Mouse (Mus musculus) right cerebral cortex, postnatal 10 days (tissue): ENCODE results near the gene Rapgefl1.

Experiments
- DNase-seq, 2 experiments: peaks; one replicate each; pipeline ENCODE4 v3.0.0; 2021; ENCODE audit warnings: low spot score in 2 of 2

Gene Rapgefl1

DNA sequence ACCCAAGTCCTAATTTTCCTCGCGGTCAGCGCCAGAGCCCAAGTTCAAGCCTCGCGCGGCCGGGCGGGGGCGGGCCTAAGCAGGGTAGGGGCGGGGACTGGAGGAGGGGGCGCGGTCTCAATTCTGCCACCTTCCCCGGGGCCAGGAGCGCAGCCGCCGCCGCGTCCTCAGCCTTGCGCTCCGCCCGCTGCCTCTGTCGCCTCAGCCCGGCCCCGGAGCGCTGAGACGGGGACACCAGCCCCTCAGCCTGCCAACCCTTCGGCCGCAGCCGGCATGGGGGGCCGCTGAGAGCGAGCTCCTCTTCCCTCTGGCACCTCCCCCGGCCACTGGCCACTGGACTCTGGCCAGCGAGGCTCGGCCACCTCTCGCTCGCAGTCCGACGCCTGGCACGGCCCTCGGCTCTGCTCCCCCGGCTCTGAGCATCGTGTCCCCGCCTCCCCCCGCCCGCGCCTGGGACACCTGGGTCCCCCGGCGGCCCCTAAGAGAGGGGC is at the start of gene Rapgefl1:
TSS of gene Rapgefl1 (plus strand) at position 135 of the 491 bp plus-strand sequence.
- DNase-seq = peak; percentile 88 to 89

GRCm38 (mm10) chr11:98787229-98787628 is 49.4 kb upstream of the Rapgefl1 start:
- DNase-seq = no peak

DNA sequence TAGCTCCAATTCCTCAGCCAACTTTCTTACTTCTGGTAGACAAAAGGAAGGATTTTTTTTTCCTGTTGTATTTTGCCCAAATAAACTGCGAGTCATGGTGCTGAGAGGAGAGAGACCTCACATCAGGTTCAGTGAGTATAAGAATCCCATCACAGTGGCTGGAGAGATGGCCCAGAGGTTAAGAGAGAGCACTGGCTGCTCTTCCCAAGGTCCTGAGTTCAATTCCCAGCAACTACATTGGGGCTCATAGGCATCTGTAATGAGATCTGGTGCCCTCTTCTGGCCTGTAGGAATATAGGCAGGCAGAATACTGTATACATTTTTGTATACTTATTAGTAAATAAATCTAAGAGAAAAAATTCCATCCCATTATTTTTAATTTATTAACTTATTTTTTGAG is 48.9 kb upstream of the Rapgefl1 start:
- DNase-seq = no peak

GRCm38 (mm10) chr11:98788139-98788538 is 48.4 kb upstream of the Rapgefl1 start:
- DNase-seq = no peak

DNA sequence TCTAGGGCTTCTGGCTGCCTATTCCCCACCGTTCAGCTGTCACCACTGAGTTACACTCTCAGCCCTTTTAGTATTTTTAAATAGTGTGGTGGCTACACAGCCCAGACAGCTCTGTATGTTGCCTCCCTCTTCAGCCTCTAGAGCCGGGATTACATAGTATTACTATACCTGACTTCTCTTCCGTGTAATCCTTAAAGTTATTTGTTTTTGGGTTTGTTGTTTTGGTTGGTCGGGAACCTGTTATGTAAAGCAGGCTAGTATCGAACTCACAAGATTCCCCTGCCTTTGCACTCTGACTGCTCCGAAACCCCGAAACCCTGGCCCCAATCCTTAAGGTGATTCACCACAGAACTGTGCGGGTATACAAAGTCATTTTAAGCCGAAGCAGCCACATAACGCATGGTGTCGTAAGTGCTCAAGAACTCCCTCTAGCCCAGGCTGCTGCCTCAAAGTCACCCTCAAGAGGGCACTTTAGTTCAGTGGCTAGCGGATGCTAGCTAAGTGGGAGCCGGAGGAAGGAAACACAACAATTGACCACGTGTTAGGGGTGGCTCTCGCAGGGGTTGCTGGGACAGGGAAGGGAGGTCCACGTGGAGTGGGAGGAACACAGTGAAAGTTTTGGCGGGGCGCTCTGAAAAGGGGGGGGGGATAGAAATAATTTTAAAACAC is 47.9 kb upstream of the Rapgefl1 start:
- DNase-seq = peak; percentile 91 to 93

DNA sequence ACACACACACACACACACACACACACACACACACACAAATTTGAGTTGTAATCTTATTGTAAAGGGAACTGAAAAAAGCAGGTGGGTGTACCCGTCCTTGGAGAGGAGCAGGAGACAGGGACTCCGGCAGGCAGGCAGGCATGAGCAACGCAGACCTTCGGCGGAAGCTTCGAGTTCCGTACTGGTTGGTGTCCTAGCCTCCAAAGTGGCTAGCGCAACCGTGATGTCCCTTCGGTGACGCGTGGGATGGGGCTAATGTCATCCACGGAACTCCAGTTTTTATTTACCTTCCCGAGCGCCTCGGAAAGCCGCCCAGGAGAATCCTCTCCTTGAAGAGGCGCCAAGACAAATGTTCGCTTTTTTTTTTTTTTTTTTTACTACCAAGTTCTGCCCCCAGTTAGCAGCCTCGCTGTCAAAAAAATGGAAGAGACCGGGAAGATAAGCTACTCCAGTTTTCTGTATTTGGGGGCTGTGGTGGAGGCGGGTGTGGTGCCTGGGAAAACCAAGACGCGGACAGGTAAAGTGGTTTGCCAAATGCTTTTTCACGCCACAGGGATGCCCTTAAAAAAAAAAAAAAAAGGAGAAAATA is 47.3 kb upstream of the Rapgefl1 start:
- DNase-seq = peak in 1 of 2 experiments; percentile 51

DNA sequence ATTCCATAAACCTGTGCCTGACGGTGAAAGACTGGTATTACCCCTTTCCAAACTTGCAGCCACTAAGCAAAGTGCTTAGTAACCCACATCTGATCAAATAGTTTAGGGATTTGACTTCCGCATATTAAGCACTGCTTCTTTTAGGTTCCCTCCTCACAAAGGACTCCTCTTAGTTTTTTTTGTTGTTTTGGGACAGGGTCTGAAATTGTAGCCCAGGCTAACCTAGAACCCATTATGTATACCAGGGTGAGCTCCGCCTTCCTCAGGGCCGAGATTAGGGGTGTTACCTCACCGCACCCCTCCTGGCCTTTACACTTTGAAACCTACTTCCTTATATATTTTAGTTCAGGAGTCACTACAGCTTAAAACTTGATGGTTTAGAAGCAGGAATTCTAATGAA is 46.8 kb upstream of the Rapgefl1 start:
- DNase-seq = no peak

DNA sequence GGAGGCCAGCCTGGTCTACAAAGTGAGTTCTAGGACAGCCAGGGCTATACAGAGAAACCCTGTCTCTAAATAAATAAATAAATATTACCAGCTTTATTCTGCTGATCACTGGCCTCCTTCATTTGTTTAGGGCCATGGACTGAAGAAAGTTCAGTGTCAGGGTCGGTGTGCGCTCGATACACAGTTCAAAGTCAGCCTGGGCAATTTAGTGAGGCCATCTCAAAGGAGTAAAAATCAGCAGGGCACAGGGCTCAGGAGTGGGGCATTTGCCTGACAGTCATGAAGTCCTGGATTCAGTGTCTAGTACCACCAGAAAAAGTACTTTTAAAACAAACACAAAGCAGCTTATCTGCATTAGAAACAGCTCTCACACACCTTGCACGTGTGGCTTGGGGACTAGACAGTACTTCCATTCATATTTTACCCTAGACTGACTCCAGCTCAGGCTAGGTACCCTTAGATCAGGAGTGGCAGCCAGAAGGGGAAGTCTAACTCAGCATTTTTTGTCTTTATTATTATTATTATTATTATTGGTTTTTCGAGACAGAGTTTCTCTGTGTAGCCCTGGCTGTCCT is 45.9 kb upstream of the Rapgefl1 start:
- no peak for DNase-seq

DNA sequence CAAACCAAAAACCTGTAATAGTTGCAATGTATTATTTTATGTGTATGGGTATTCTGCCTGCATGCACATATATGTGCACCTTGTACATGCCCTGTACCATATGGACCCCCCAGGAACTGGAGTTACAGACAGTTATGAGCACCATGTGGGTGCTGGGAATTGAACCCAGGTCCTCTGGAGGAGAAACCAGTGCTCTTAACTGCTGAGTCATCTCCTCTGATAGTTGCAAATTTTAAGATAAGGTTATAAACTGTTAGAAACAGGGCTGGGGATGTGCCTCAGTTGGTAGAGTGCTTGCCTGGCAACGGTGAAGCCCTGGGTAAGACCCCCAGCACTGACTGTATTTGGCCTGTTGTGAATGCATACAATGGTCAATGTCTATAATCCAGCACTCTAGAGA is 45.1 kb upstream of the Rapgefl1 start:
- no peak for DNase-seq

- peak in 1 of 2 experiments; percentile 15 for DNase-seq
Observed at GRCm38 (mm10) chr11:98792081-98792480, 44.5 kb upstream of the Rapgefl1 start.

DNA sequence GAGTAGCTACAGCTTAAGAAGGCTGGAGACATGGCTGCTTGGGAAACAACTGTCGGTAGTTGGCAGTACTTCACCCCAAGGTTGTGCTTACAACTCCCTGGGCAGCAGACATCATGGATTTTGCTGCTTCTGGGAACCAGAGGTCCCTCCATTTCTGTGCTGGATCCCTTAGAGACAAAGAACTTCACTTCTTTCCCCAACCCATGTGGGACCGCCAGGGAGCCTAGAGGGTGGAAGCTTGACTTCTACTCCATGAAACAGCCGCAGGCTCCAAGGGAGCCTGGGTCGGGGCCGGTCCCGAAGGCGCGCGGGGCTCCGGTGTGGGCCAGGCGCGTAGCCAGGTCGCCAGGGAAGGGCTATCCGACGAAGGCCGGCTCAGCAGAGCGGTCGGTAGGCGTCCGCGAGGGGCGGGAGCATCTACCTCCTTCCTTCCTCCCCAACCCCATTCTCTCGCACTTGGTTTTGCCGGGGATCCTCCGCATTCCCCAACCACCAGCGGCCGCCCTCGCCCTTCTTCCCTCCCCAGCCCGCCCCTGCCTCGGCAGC is 42.0 kb upstream of the Rapgefl1 start:
- peak in 1 of 2 experiments; percentile 85 for DNase-seq

DNA sequence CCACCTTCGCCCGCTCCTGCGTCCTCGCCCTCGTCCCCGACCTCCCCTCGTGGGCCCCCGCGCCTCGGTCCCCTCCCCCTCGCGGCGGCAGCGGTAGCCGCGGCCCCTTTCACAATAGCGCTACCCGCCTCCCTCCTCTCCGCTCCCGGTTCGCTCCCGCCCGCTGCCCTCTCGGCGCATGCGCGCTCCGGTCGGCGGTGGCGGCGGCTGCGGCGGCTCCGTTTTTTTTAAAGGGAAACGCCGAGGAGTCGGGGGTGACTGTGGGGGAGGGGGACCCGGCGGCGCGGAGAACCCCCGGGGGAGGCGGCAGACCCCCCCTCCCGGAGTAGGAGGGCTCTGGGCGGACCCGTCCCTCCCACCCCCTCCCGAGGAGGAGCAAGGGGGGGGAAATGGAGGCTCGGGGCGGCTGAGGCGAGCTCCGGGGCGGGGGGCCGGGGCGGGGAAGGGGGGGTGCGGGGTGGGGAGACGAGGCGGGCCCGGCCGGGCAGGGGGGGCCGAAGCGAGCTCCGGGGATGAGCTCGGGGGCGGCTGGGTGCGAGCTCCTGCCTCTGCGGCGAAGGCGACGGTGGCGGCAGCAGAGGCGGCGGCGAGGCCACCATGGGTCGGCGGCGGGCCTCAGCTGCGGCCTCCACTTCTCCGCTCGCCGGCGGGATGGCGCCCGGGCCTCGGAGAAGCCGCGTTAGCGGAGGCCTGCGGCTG is 41.4 kb upstream of the Rapgefl1 start, which contains the start of gene Msl1:
TSS of gene Msl1 (plus strand) at position 502 of the 699 bp plus-strand sequence.
- peak; percentile 93 to 94 for DNase-seq

DNA sequence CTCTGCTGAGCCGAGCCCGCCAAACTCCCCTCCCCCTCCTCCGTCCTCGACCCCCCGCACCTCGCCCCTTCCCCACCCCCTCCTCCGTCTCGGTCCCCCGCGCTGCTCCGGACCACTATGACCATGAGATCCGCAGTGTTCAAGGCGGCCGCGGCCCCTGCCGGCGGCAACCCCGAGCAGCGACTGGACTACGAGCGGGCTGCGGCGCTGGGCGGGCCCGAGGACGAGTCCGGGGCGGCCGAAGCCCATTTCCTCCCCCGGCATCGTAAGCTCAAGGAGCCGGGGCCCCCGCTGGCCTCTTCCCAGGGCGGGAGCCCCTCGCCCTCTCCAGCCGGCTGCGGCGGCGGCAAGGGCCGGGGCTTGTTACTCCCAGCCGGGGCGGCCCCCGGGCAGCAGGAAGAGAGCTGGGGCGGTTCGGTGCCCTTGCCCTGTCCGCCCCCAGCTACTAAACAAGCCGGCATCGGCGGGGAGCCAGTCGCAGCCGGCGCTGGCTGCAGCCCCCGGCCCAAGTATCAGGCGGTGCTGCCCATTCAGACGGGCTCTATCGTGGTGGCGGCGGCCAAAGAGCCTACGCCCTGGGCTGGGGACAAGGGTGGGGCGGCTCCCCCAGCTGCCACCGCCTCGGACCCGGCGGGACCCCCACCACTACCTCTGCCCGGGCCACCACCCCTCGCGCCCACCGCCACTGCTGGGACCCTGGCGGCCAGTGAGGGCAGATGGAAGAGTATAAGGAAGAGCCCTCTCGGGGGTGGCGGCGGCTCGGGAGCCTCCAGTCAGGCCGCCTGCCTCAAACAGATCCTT is 40.7 kb upstream of the Rapgefl1 start:
- DNase-seq = no peak

- peak; percentile 86 to 90 for DNase-seq
Observed at GRCm38 (mm10) chr11:98796515-98797216, 39.9 kb upstream of the Rapgefl1 start.

- no peak for DNase-seq
Observed at GRCm38 (mm10) chr11:98797306-98797705, 39.3 kb upstream of the Rapgefl1 start.

GRCm38 (mm10) chr11:98797909-98798308 is 38.7 kb upstream of the Rapgefl1 start:
- no peak for DNase-seq

DNA sequence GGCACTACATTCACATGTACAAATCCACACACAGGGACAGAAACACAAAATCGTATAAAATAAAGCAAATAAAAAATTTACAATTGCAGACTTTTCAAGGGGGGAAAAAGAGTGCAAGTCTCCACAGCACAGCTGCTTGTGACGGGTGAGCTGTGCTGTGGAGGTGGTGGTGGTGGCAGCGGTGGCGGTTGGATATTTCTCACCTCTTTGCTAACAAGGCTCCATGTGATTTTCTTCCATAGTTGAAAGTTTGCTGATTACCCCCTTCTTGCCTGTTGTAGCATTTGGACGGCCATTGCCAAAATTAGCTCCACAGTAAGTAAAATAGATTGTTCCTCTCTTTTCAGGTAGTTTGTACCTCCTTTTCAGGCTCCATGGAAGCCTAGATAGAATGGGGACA is 32.0 kb upstream of the Rapgefl1 start, which contains the start of gene Casc3:
TSS of gene Casc3 (plus strand) at position 301 of the 400 bp plus-strand sequence.
- no peak for DNase-seq

- no peak for DNase-seq
Observed at GRCm38 (mm10) chr11:98808417-98808816, 28.2 kb upstream of the Rapgefl1 start.

DNA sequence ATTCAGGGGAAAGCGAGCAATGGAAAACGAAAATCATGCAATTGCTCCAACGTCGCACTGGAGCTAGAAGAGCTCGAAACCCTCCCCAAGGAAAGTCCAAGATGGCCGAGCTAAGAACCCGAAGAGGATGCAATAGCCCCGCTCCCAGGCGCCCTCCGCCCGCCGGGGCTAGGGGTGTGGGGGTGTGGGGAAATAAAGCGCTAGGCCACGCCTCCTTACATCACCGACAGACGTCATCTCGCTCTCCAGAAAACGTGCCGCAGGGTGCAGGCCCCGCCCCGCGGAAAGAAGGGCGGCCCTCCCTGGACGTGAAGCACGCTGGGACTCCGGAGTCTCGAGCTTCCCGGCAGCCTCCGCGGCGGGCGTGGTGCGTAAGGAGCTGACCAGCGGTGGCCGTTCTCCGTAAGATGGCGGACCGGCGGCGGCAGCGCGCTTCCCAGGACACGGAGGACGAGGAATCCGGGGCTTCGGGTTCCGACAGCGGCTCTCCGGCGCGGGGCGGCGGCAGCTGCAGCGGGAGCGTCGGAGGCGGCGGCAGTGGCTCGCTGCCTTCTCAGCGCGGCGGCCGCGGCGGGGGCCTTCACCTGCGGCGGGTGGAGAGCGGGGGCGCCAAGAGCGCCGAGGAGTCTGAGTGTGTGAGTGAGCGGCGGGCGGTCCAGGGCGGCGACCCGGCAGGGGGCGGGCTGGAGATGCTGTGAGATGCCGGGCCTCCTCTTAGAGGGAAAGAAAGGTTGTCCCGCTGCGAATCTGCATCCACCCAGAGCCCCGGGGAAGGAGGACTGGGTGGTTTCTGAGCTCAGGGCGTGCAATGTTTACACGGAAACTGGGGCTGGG is 26.9 kb upstream of the Rapgefl1 start:
- peak; percentile 99 for DNase-seq

DNA sequence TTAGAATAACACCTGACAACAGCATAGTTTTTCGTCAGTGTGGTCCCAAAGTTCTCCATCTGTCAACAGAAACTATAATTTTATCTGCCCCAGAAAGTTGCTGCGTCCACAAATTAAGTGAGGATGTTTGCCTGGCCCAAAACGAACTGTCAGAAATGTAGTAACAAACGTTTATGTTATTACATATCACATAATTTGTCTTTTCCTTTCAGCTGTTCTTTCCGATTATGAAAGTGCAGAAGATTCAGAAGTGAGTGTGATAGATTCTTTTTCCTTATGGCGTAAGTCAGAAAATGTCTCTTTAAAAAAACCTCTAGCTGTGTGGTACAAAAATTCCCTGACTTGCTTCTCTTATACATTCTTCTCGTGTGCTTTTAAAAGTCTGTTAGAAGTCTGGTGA is 25.9 kb upstream of the Rapgefl1 start:
- no peak for DNase-seq
